Mouse (Mus musculus) liver, adult 2 months (tissue): ENCODE data around the gene Bcl6. TPM values are rescaled to one million over a fixed set of nuclear protein-coding genes. Genes with fewer than 3 reads are reported as not detected.

Experiments
- DNase-seq: peaks from one replicate; pipeline ENCODE4 v3.0.0-alpha.2; 2011; ENCODE audit warnings: low read depth, low spot score; ENCODE audit errors: extremely low read depth
- H3K27ac ChIP-seq: fragments of 200-500 bp; replicated peaks from 2 replicates; pipeline ENCODE4 v1.5.1; 2012; ENCODE audit warnings: low read depth, mild to moderate bottlenecking, control low read depth, inconsistent platforms, low read length; ENCODE audit not compliant: insufficient read depth
- H3K27me3 ChIP-seq: fragments of 200-500 bp; 2 replicates; pipeline ENCODE4 v1.6.1; 2012; ENCODE audit warnings: mild to moderate bottlenecking, moderate library complexity, low read length, inconsistent platforms; ENCODE audit not compliant: control insufficient read depth, insufficient read depth
- H3K36me3 ChIP-seq: fragments of 200-500 bp; 2 replicates; pipeline ENCODE4 v1.6.1; 2012; ENCODE audit warnings: low read length, inconsistent platforms; ENCODE audit not compliant: control insufficient read depth, insufficient read depth
- H3K4me1 ChIP-seq: fragments of 200-500 bp; 2 replicates; pipeline ENCODE4 v1.6.1; 2011; ENCODE audit warnings: low read length; ENCODE audit not compliant: control insufficient read depth, insufficient read depth
- H3K4me3 ChIP-seq: fragments of 200-500 bp; 2 replicates; pipeline ENCODE4 v1.5.1; 2011; ENCODE audit warnings: low read depth, mild to moderate bottlenecking, control low read depth, low read length, moderate library complexity; ENCODE audit not compliant: insufficient read depth
- H3K79me2 ChIP-seq: fragments of 200-500 bp; 2 replicates; pipeline ENCODE4 v1.6.1; 2012; ENCODE audit warnings: inconsistent platforms, mild to moderate bottlenecking, low read length, moderate library complexity; ENCODE audit not compliant: control insufficient read depth, insufficient read depth
- H3K9ac ChIP-seq: fragments of 200-500 bp; 2 replicates; pipeline ENCODE4 v1.6.1; 2012; ENCODE audit warnings: low read depth, mild to moderate bottlenecking, control low read depth, inconsistent platforms, low read length
- CTCF ChIP-seq: fragments of 200-500 bp; IDR thresholded peaks from 2 replicates; pipeline ENCODE4 v1.5.1; 2011; ENCODE audit warnings: low read depth, low read length, control low read depth
- POLR2A ChIP-seq: fragments of 200-500 bp; IDR thresholded peaks from 2 replicates; pipeline ENCODE4 v1.6.1; 2011; ENCODE audit warnings: low read length, control low read depth; ENCODE audit not compliant: insufficient read depth; ENCODE audit errors: extremely low read depth
- WGBS: fragments of 180-500 bp; shearing (Covaris S2); methylation state at CpG from one replicate; pipeline ENCODE4 v1.1.7; 2018; 5-methylcytosine and 5-hydroxymethylcytosine counted together
- polyA plus RNA-seq: library from polyadenylated mRNA; depleted of rRNA; stranded (reverse); fragments of >200 nt; gene quantifications from 2 replicates; pipeline ENCODE4 v1.2.3, GENCODE M21; 2012
- total RNA-seq: library from RNA; depleted of rRNA; stranded (reverse); fragments of >200 nt; gene quantifications from 2 replicates; pipeline ENCODE4 v1.2.3, GENCODE M21; 2014

Bcl6 gene
- total and polyA plus RNA-seq, 2 experiments, result 4.5 to 20.6 TPM

DNA sequence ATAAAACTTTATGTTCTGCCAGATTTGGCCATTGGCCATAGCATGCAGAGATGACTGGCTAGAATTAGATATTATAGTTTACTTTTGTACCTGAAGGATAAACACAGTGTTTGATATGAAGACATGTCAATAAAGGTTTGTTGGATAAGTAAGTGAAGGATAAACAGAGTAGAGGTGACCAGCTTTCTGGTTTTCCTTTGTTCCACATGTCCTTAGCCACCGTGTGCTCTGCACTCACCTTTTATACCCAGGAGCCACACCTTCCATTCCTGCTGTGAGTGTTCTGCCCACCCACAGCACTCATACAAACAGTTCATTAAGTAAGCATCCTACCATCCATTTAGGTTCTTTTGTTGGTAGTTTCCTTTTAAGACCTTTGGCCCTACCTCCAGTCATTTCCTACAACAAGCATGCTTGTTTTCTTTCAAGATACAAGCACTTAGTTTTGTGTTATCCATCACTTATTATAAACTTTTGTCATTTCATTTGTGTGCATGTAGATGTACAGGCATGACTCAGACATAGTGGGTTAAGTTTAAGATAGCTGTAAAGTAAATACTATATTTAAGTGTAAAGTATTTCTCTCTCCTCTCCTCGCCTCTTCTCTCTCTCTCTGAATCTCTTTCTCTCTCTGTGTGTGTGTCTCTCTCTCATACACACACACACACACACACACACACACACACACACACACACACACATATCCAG is 41.5 kb upstream of the Bcl6 start:
- Histone ChIP-seq H3K36me3 (no peaks in the 10 kb centered on the region), H3K79me2 (no peaks in the 10 kb centered on the region), H3K27me3 (no peaks in the 10 kb centered on the region), H3K27ac (no peak overlapping the region), H3K4me1 (peaks cover 9% of the 10 kb centered on the region), H3K4me3 (no peak overlapping the region), H3K9ac (no peak overlapping the region)
- 69% methylated on average over 2 of the region's 2 CpGs for WGBS
- TF ChIP-seq CTCF (no peak), POLR2A (no peak)
- no peak for DNase-seq

DNA sequence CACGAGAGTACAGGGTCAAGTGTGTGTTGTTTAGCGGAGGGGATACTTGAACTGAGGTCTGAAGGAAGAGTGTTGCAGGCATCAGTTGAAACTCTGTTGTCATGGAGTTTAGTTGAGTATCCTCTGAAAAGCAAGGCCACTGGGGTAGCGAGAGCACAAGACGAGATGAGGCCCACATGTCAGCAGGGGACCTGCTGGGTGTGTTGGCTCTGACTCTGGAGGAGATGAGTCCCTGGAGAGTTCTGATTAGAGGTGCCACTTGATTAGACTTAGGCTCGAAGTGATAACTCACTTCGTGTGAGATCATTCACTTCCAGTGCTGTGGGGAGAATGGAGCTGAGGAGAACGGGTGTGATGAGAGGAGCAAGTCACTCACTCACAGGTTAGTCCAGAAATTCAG is 36.8 kb upstream of the Bcl6 start:
- no peaks in the 10 kb centered on the region for H3K79me2 ChIP-seq
- no peak overlapping the region for H3K9ac ChIP-seq
- H3K4me3 ChIP-seq, result no peak overlapping the region
- TF ChIP-seq CTCF (no peak), POLR2A (no peak)
- no peaks in the 10 kb centered on the region for H3K4me1 ChIP-seq
- H3K27ac ChIP-seq, result no peak overlapping the region
- WGBS, result 78% methylated on average over 7 of the region's 7 CpGs
- no peaks in the 10 kb centered on the region for H3K27me3 ChIP-seq
- DNase-seq, result no peak
- H3K36me3 ChIP-seq, result no peaks in the 10 kb centered on the region

DNA sequence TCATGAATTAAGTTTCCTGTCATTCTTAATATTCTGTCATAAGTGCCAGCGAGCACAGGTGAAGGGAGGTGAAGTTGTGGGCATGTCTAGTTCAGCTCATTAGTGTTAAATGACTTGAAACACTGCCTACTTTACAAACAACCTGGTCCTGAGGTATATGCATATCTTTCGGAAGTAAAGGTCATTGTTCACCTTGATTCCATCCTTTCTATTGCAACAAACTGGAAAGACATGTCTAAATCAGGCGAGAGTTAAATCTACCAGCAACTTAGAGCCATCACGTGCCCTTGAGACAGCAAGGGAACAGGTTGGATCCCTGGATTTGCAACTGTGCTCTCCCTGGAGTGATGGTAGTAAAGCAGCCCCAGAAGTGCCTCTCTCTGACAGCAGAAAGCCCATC is 34.0 kb upstream of the Bcl6 start:
- no peaks in the 10 kb centered on the region for H3K79me2 ChIP-seq
- no peak for TF ChIP-seq CTCF
- no peak for TF ChIP-seq POLR2A
- H3K27me3 ChIP-seq, result no peaks in the 10 kb centered on the region
- DNase-seq, result no peak
- 92% methylated on average over 4 of the region's 4 CpGs for WGBS
- H3K4me3 ChIP-seq, result no peak overlapping the region
- no peaks in the 10 kb centered on the region for H3K4me1 ChIP-seq
- no peak overlapping the region for H3K27ac ChIP-seq
- no peak overlapping the region for H3K9ac ChIP-seq
- no peaks in the 10 kb centered on the region for H3K36me3 ChIP-seq

DNA sequence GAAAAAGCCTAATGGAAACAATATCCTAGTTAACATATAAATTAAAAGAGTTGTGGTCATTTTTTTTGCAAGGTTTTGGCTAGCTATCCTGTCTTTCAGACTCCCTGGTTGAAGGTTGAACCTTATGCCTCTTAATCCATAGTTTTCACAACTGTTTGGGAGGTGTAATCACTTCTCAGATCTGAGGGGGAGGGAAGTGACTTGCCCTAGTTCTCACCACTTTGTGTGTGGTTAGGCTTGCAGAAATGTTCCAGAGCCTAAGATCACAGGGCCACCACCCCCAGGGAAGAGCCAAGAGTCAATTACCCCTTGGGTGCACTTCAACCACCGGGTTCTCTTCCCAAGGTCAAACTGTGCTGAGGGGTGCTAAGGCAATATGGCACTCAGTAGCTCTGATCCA is 33.1 kb upstream of the Bcl6 start:
- Histone ChIP-seq H3K4me1 (no peaks in the 10 kb centered on the region), H3K9ac (no peak overlapping the region), H3K36me3 (no peaks in the 10 kb centered on the region), H3K27ac (no peak overlapping the region), H3K4me3 (no peak overlapping the region), H3K27me3 (no peaks in the 10 kb centered on the region), H3K79me2 (no peaks in the 10 kb centered on the region)
- TF ChIP-seq CTCF, result no peak
- TF ChIP-seq POLR2A, result no peak
- no peak for DNase-seq
- WGBS, result 65% methylated on average over 1 of the region's 1 CpGs

DNA sequence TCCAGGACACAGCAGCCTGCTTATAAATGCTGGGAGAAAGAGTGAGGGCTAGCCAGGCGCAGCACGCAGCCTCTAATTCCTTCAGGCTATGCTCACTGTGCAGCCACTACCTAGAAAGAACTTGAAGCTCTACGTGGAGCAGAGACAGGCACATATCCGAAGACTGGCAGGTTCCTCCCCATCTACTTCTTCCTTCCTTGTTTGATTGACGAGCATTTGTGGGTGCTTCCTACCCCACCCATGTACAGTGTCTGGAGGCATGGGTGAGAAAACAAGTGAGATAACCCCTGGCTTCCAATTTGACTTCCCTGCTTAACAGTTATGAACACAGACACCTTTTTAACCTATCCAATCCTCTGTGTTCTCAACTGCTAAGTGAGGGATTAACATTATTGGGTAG is 28.1 kb upstream of the Bcl6 start:
- Histone ChIP-seq H3K4me1 (peaks cover 6% of the 10 kb centered on the region; the same call in 1 of the 2 replicates), H3K9ac (no peak overlapping the region), H3K27ac (no peak overlapping the region), H3K36me3 (no peaks in the 10 kb centered on the region), H3K79me2 (no peaks in the 10 kb centered on the region), H3K4me3 (no peak overlapping the region), H3K27me3 (no peaks in the 10 kb centered on the region)
- DNase-seq, result no peak
- 79% methylated on average over 5 of the region's 5 CpGs for WGBS
- TF ChIP-seq CTCF (no peak), POLR2A (no peak)

DNA sequence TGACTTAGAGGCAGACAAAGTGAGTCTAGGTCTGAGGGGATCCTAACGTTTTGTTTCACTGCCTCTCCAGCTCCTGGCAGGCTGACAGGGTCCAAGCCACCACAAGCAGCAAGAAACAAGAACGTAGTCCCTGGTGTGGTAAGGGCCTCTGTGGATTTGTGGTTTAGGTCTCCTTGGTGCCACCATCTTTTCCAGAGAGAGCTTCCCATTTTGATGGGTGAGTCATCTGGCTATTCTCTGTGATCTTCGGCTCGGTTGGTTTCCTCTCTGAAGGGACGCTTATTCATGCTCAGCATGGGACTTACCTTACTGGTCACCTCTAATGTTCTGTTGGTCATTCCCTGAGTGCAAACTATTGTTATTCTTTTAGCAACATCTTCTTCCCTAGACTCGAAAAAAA is 27.6 kb upstream of the Bcl6 start:
- DNase-seq, result no peak
- TF ChIP-seq CTCF, result no peak
- no peak for TF ChIP-seq POLR2A
- Histone ChIP-seq H3K9ac (no peak overlapping the region), H3K27ac (no peak overlapping the region), H3K79me2 (no peaks in the 10 kb centered on the region), H3K4me3 (no peak overlapping the region), H3K27me3 (no peaks in the 10 kb centered on the region), H3K36me3 (no peaks in the 10 kb centered on the region), H3K4me1 (peaks cover 6% of the 10 kb centered on the region; the same call in 1 of the 2 replicates)
- 74% methylated on average over 6 of the region's 6 CpGs for WGBS
